Mouse (Mus musculus): Measurements from ENCODE around the gene Ablim2. TPM values are rescaled to one million over a fixed set of nuclear protein-coding genes. Genes with fewer than 3 reads are reported as not detected.

Gene Ablim2
- polyA plus RNA-seq, 1 experiment from 2014 or later: 0.40 TPM

DNA sequence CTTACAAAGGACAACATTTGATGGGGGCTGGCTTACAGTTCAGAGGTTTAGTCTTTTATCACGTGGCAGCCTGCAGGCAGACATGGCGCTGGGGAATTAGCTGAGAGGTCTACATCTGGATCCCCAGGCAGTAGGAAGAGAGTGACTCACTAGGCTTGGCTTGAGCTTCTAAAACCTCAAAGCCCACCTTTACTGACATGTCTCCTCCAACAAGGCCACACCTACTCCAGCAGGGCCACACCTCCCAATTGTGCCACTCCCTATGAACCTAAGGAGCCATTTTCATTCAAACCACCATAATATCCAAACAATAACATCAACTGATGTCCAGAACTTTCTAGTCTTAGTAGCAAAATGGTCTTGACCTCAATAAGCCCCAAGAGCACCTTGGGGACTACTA, 12.6 kb downstream of the Ablim2 start:
- H3K27ac ChIP-seq: no peak overlapping the region
- H3K4me3 ChIP-seq (ENCODE audit: inconsistent target): no peak overlapping the region
- H3K36me3 ChIP-seq (ENCODE audit: inconsistent target): no peaks in the 10 kb centered on the region
- H3K79me2 ChIP-seq (ENCODE audit: inconsistent target): no peaks in the 10 kb centered on the region
- WGBS (ENCODE audit: missing documents): 100% methylated on average over 2 of the region's 2 CpGs

DNA sequence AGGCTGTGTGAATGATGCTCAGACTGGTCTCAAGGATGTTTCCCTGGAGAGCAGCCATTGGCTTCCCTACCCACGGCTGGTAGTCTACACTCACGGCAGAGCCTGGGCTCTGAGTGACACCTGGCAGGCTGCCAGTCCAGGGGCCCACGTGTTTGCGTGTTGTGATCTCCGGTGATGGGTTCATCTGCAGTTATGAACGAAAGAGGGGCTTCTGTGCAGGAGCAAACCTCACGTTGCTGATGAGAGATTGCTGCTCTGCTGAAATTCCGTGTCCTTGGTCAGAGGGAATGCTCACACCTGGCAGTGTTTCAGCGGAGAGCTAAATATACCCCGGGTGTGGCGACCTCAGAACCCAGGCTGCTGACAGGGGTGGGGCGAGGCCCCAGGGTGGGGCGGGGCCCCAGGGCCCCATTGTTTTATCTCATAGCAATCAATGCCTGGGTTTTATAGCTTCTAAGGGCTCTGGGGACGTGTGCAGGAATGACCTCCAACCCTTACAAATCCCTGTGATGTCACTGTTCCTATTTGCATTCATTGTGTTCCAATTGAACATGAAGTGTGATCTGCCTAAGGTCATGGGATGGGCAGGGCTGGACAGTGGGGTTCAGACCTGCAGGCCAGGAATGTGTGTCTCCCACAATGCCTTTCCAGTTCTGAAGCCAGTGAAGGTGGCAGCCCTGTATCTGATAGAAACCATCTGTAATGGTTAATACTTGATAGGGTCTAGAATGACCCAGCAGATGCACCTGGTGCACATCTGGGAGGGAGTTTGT, 13.4 kb downstream of the Ablim2 start:
- H3K4me3 ChIP-seq (ENCODE audit: inconsistent target): no peak overlapping the region
- no peak overlapping the region for H3K27ac ChIP-seq
- WGBS (ENCODE audit: missing documents): 56% methylated on average over 11 of the region's 14 CpGs
- H3K79me2 ChIP-seq (ENCODE audit: inconsistent target): no peaks in the 10 kb centered on the region
- H3K36me3 ChIP-seq (ENCODE audit: inconsistent target): no peaks in the 10 kb centered on the region

DNA sequence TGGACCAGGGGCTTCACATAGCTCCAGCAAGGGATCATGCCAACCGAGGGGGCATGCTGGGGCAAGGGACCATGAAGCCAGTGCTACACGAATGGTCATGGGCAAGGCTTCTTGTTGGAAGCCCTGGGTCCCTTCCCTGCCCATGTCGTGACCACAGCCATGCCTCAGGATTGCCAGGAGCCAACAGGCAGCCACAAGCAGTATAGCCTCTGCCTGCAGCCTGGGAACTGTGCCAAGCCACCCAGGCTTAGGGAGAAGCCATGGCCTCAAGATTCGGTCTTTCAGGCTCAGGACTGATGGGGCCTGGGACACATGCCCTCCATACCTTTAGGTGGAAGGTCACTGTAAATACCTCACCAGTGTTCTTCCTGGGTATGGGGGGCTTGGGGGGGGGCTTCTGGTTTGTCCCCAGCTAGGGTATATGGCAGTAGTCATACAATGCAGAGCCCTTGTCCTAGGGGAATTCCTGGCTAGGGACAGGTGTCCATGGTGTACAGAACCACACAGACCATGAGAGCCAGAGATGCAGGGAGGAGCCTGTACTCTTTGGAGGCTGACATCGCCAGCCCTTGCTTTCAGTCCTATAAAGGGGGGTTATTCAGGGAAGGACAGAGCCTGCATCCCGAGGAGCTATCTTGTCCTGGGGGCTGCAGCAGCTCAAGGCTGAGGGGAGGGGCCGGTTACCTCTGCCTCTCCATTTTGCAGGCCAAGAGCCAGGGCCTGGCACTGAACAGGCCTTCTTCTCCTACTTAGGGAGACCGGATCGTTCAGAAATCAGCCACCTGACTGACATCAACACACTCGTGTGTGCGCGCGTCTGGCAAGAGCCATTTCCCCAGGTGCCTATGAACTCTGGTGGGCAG, 15.8 kb downstream of the Ablim2 start:
- H3K79me2 ChIP-seq (ENCODE audit: inconsistent target): no peaks in the 10 kb centered on the region
- no peak overlapping the region for H3K27ac ChIP-seq
- H3K4me3 ChIP-seq (ENCODE audit: inconsistent target): no peak overlapping the region
- WGBS (ENCODE audit: missing documents): 24% methylated on average over 13 of the region's 13 CpGs
- no peaks in the 10 kb centered on the region for H3K36me3 ChIP-seq (ENCODE audit: inconsistent target)

DNA sequence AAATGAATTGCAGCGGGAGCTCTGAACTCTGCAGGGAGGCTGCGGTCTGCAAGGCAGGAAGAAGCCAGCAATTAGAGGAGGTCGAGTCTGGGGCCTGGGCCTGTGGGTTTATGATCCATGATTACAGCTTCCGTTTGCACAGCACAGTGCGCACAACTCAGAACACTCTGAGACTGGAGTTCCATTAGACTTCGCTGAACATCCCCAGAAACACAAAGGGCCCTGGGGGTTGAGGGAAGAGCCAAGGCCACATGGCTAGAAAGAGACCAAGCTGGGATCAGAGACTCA, 16.4 kb downstream of the Ablim2 start:
- H3K79me2 ChIP-seq (ENCODE audit: inconsistent target): no peaks in the 10 kb centered on the region
- WGBS (ENCODE audit: missing documents): 4% methylated on average over 6 of the region's 6 CpGs
- no peaks in the 10 kb centered on the region for H3K36me3 ChIP-seq (ENCODE audit: inconsistent target)
- H3K4me3 ChIP-seq (ENCODE audit: inconsistent target): no peak overlapping the region
- H3K27ac ChIP-seq: no peak overlapping the region

DNA sequence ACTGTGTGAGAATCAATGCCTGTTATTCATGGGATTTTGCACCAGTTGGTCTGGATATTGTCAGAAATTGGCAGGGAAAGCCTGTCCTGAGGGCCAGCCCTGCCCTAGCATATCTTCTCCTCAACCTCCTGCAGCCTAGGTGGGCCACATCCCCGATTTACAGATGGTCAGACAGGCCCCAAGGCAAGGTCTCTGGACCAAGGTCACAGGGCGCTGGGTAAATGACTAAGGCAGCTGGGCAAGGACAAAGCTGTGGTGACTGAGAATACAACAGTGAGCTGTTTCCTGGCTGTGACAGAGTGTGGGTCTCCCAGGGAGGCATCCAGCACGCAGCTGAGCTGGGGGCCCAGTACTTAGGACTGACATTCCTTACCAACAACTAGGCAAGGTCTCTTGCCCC, 23.4 kb downstream of the Ablim2 start:
- H3K79me2 ChIP-seq (ENCODE audit: inconsistent target): no peaks in the 10 kb centered on the region
- H3K27ac ChIP-seq: no peak overlapping the region
- WGBS (ENCODE audit: missing documents): 86% methylated on average over 3 of the region's 3 CpGs
- H3K36me3 ChIP-seq (ENCODE audit: inconsistent target): no peaks in the 10 kb centered on the region
- H3K4me3 ChIP-seq (ENCODE audit: inconsistent target): no peak overlapping the region

DNA sequence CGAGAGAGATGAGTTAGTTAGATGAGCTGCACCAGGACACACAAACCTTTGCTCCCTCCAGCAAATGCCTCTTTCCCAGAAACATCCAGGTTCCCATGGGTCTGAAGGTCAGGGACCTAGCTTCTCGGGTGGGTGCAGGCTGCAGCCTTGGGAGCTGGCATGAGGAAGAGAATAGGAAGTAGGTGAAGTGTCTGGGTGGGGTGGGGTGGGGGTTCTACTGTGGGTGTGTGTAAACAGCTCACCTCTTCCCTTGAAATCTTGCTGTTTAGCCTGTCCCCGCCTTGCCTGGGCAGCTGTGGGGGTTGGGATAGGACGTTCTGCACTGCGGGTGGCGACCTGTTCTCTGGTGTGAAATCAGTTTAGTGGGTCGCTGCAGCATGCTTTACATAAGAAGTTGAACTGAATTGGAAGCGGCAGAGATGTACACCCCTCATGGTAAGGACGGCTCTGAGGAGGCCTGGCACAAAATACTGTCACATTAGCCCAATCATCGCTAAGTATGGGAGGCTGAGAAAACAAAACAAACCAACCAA, 25.0 kb downstream of the Ablim2 start:
- H3K27ac ChIP-seq: no peak overlapping the region
- 69% methylated on average over 10 of the region's 10 CpGs for WGBS (ENCODE audit: missing documents)
- no peaks in the 10 kb centered on the region for H3K79me2 ChIP-seq (ENCODE audit: inconsistent target)
- H3K36me3 ChIP-seq (ENCODE audit: inconsistent target): no peaks in the 10 kb centered on the region
- no peak overlapping the region for H3K4me3 ChIP-seq (ENCODE audit: inconsistent target)

DNA sequence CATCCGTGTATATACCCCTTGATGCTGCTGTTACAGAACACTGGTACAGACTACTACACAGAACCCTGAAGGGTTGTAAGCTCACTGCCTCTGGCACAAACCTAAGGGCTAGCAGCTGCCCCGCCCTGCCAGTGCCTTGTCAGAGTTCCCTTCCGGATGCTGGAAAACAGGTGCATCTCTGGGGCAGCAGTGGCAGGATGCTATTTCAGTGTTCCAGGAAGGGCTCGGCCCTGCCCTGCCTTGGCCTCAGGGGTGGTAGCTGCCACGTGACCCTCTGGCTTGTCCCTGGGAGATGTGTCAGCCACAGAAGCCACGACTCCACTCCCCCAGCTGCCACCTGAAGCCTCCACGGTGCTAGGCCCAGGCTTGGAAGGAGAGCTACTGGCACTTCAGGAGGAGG, 28.2 kb downstream of the Ablim2 start:
- Histone ChIP-seq H3K79me2 (ENCODE audit: inconsistent target) (no peaks in the 10 kb centered on the region), H3K27ac (no peak overlapping the region), H3K36me3 (ENCODE audit: inconsistent target) (no peaks in the 10 kb centered on the region), H3K4me3 (ENCODE audit: inconsistent target) (no peak overlapping the region)
- WGBS (ENCODE audit: missing documents): 64% methylated on average over 7 of the region's 7 CpGs

DNA sequence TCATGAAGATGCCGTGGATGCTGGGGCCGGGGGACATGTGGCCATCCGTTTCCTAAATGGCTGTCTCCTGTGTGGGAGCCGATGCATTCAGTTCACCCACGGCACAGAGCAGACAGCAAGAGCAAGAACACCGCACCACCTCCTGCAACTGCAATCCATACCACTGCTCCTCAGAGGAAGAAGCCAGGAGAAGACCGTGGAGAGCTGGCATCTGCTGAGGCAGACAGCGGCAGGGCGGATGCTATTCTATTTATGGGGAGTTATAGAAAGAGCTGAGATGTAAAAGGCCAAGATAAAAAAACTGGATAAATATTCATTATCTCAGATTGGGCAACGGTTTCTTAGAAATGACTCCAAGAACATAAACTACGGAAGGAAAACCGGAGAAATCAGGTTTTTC, 30.2 kb downstream of the Ablim2 start:
- Histone ChIP-seq H3K4me3 (ENCODE audit: inconsistent target) (no peak overlapping the region), H3K79me2 (ENCODE audit: inconsistent target) (no peaks in the 10 kb centered on the region), H3K27ac (no peak overlapping the region), H3K36me3 (ENCODE audit: inconsistent target) (no peaks in the 10 kb centered on the region)
- 93% methylated on average over 12 of the region's 12 CpGs for WGBS (ENCODE audit: missing documents)

DNA sequence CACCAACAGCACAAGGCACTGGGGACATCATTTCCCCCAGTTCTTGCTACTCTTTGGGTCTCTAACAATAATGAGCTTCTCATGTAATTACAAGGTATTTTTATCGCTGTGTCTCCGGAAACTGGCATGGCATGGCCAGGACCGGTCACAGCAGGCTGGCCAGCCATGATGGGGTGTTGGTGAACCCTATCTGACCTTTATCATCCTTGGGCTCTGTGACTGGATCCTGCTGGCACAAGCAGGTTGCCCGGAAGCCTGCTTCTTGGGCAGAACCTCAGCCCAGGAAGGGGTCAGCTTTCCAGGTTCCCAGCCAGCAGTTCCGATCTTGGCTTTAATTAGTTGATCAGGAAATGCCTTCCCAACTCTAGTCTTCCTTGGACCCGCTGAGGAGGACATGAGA, 31.0 kb downstream of the Ablim2 start:
- H3K36me3 ChIP-seq (ENCODE audit: inconsistent target): no peaks in the 10 kb centered on the region
- no peaks in the 10 kb centered on the region for H3K79me2 ChIP-seq (ENCODE audit: inconsistent target)
- H3K27ac ChIP-seq: no peak overlapping the region
- no peak overlapping the region for H3K4me3 ChIP-seq (ENCODE audit: inconsistent target)
- 87% methylated on average over 6 of the region's 6 CpGs for WGBS (ENCODE audit: missing documents)

DNA sequence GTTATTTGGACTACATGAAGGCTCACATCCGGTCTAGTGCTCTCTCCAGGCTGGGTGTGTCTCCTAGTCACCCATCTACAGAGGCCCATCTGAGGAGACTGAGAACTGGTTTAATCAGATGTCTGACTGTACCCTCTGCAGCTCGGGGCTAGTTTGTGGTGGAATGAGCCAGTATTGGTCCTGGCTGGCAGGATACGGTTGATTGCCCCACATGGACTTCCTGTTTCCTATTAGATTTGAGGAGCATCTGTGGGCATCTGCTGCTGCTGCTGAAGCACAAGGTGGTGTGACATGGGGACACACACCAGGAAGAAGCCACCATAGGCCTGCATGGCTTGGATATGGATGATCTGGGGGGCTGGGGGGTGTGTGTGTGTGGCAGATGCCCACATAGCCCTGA, 32.0 kb downstream of the Ablim2 start:
- 22% methylated on average over 3 of the region's 3 CpGs for WGBS (ENCODE audit: missing documents)
- Histone ChIP-seq H3K27ac (no peak overlapping the region), H3K79me2 (ENCODE audit: inconsistent target) (no peaks in the 10 kb centered on the region), H3K36me3 (ENCODE audit: inconsistent target) (no peaks in the 10 kb centered on the region), H3K4me3 (ENCODE audit: inconsistent target) (no peak overlapping the region)

DNA sequence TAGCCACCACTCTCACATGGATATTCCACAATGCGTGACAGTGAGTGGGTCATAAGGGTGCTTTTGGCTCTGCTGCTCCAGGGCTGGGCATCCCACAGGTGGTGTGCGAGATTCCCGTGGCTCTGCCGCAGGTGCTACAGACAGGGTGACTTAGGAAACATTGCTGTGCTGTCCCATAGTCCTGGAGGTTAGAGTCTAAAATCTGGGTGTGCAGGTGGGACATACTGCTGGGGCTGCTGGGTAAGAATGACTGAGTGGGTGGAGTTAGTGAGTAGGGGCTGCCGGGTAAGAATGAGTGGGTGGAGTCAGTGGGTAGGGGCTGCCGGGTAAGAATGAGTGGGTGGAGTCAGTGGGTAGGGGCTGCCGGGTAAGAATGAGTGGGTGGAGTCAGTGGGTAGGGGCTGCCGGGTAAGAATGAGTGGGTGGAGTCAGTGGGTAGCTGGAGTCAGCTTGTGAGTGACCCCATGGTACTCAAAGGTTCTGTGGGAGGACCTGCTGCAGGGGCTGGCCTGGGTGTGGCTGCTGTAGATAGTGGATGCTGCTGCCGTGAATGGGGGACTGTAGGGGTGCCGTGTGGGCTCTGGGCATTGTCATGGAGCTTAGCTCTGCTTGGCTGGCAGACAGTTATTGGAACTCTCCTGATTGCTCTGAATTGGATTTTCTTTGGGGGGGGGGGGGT, 32.8 kb downstream of the Ablim2 start:
- no peaks in the 10 kb centered on the region for H3K79me2 ChIP-seq (ENCODE audit: inconsistent target)
- H3K27ac ChIP-seq: no peak overlapping the region
- H3K36me3 ChIP-seq (ENCODE audit: inconsistent target): no peaks in the 10 kb centered on the region
- 60% methylated on average over 6 of the region's 10 CpGs for WGBS (ENCODE audit: missing documents)
- H3K4me3 ChIP-seq (ENCODE audit: inconsistent target): no peak overlapping the region

DNA sequence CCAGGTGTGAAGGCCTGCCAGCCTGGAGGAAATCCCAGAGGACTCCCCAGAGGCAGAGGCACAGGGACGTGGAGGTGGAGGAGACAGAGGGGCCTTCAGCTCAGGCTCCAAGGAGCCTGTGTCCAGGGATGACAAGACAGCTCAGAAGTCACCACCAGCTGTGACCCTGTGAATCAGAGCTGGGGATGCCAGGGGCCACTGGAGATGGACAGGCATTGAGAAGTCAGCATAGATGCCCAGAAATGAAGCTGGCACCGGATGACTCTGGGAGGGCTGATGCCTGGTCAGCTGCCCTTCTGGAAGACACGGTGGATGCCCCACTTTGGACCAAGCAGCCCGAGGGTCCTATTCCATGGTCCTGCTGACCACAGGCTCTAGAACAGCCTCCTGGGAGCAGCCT, 36.3 kb downstream of the Ablim2 start:
- H3K4me3 ChIP-seq (ENCODE audit: inconsistent target): no peak overlapping the region
- no peaks in the 10 kb centered on the region for H3K36me3 ChIP-seq (ENCODE audit: inconsistent target)
- no peaks in the 10 kb centered on the region for H3K79me2 ChIP-seq (ENCODE audit: inconsistent target)
- 90% methylated on average over 4 of the region's 4 CpGs for WGBS (ENCODE audit: missing documents)
- no peak overlapping the region for H3K27ac ChIP-seq

DNA sequence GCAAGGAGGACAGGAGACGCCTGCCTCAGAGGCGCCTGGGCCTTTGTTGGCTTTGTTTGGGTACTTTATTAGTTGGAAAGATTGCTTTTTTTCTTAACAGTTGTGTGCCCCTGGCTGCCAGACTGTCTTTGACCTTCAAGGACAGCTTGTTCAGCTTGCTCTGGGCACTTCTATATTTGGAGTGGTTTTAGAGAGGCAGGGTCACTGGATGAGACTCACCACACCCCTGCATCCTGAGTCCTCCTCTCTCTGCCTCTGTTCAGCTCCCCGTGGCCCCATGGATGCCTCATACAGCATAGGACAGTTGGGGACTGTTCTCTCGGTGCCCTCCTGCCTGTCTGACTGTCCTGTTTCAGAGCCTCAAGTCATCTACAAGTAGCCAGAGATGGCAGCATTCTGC, 37.3 kb downstream of the Ablim2 start:
- no peaks in the 10 kb centered on the region for H3K36me3 ChIP-seq (ENCODE audit: inconsistent target)
- no peaks in the 10 kb centered on the region for H3K79me2 ChIP-seq (ENCODE audit: inconsistent target)
- WGBS (ENCODE audit: missing documents): 86% methylated on average over 4 of the region's 4 CpGs
- no peak overlapping the region for H3K4me3 ChIP-seq (ENCODE audit: inconsistent target)
- no peak overlapping the region for H3K27ac ChIP-seq

DNA sequence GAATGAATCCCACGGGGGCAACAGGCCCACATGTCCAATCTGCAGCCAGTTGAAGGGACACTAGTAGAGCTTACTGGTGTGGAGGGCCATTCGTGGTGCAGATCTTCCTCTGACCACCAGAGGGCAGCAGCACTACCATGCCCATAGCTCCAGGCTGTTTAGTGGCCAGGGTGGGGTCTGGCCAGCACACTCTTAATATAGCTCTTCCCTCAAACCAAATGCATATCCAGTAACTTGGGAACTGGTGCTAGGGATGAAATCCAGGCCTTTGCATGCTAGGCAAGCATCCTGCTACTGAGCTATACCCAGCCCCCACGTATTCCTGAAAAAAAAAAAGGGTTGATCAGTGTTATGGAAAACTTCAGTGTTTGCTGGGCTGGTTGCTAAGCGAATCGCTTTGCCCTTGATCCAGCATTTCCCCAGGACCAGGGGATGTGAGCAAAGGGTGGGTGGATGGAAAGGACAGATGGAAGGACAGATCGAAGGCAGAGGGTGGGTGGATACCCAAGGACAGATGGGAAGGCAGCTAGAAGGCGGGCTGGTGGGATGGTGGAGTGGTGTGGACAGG, 37.9 kb downstream of the Ablim2 start:
- H3K4me3 ChIP-seq (ENCODE audit: inconsistent target): no peak overlapping the region
- H3K79me2 ChIP-seq (ENCODE audit: inconsistent target): no peaks in the 10 kb centered on the region
- H3K36me3 ChIP-seq (ENCODE audit: inconsistent target): no peaks in the 10 kb centered on the region
- WGBS (ENCODE audit: missing documents): 63% methylated on average over 7 of the region's 7 CpGs
- H3K27ac ChIP-seq: no peak overlapping the region

DNA sequence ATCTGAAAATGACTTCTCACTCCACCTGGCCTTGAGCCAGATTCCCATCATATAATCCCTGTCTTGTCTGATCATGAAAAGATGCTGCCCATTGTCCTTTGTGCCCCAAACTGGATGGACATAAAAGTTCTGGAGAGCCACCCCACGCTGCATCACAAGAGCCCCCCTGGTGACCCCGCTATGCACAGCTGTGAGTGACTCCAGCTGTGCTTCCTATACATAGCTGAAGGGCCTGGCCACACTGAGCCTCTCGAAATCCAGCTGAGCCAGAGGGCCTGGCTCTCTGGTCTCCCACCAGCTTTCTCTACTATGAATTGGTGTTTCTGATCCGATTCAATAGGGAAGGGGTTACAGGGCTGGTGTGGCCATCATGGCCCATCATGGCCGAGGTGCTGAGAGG, 38.5 kb downstream of the Ablim2 start:
- H3K4me3 ChIP-seq (ENCODE audit: inconsistent target): no peak overlapping the region
- 82% methylated on average over 5 of the region's 5 CpGs for WGBS (ENCODE audit: missing documents)
- no peak overlapping the region for H3K27ac ChIP-seq
- H3K79me2 ChIP-seq (ENCODE audit: inconsistent target): no peaks in the 10 kb centered on the region
- no peaks in the 10 kb centered on the region for H3K36me3 ChIP-seq (ENCODE audit: inconsistent target)
